Mouse (Mus musculus) MEL-GATA-1-ER (cell line): ENCODE measurements around the gene Hook2.

Experiments
- DNase-seq: peaks from one replicate; pipeline ENCODE4 v3.0.0-alpha.2; 2012; ENCODE audit warnings: low read depth; ENCODE audit errors: extremely low read depth

Gene Hook2

GRCm38 (mm10) chr8:84973079-84973478 lies 17.3 kb upstream of the Hook2 start:
- DNase-seq, result no peak

- DNase-seq, result peak; percentile 55
These were observed 16.4 kb upstream of the Hook2 start for GRCm38 (mm10) chr8:84973803-84974542.

- DNase-seq, result no peak
These were observed 15.8 kb upstream of the Hook2 start for GRCm38 (mm10) chr8:84974543-84975142.

- DNase-seq, result no peak
These were observed 15.0 kb upstream of the Hook2 start for GRCm38 (mm10) chr8:84975434-84975833.

- DNase-seq, result no peak
These were observed 14.2 kb upstream of the Hook2 start for GRCm38 (mm10) chr8:84976031-84976762.

- no peak for DNase-seq
These were observed 13.5 kb upstream of the Hook2 start for GRCm38 (mm10) chr8:84976763-84977434.

- DNase-seq, result no peak
These were observed 12.8 kb upstream of the Hook2 start for GRCm38 (mm10) chr8:84977435-84978247.

- no peak for DNase-seq
These were observed 12.0 kb upstream of the Hook2 start, which contains the start of gene Junb for GRCm38 (mm10) chr8:84978248-84978940. Gene Junb (minus strand): TSS chr8:84978718.

- peak; percentile 97 for DNase-seq
These were observed 10.6 kb upstream of the Hook2 start for GRCm38 (mm10) chr8:84979599-84980421.

- DNase-seq, result no peak
These were observed 9.6 kb upstream of the Hook2 start for GRCm38 (mm10) chr8:84980622-84981358.

GRCm38 (mm10) chr8:84981644-84982498 lies 8.5 kb upstream of the Hook2 start:
- DNase-seq, result no peak

GRCm38 (mm10) chr8:84982499-84983011 lies 7.8 kb upstream of the Hook2 start:
- DNase-seq, result no peak

- DNase-seq, result no peak
These were observed 5.9 kb upstream of the Hook2 start for GRCm38 (mm10) chr8:84984294-84985048.

- DNase-seq, result no peak
These were observed 5.2 kb upstream of the Hook2 start for GRCm38 (mm10) chr8:84985049-84985683.

GRCm38 (mm10) chr8:84985684-84986378 lies 4.6 kb upstream of the Hook2 start:
- no peak for DNase-seq
